Mouse (Mus musculus) heart, embryonic 15.5 days (tissue): ENCODE measurements around the gene Rora. TPM values are rescaled to one million over a fixed set of nuclear protein-coding genes. Genes with fewer than 3 reads are reported as not detected.

ENCODE experiments used
- ATAC-seq: fragments of 200-750 bp; cut with Nextera tagmentation; replicated peaks from 2 replicates; pipeline ENCODE4 v1.8.0; 2017; ENCODE audit warnings: low read depth, moderate TSS enrichment; ENCODE audit not compliant: insufficient number of reproducible peaks, insufficient read depth, low FRiP score
- H3K27ac ChIP-seq: fragments of 300-500 bp; sonication (generic); 2 replicates; pipeline ENCODE4 v1.5.1; 2015; ENCODE audit warnings: mild to moderate bottlenecking, inconsistent platforms
- H3K27me3 ChIP-seq: fragments of 300-500 bp; sonication (generic); 2 replicates; pipeline ENCODE4 v1.6.1; 2015; ENCODE audit warnings: inconsistent platforms
- H3K36me3 ChIP-seq: fragments of 300-500 bp; sonication (generic); 2 replicates; pipeline ENCODE4 v1.6.1; 2015; ENCODE audit warnings: mild to moderate bottlenecking, inconsistent platforms
- H3K4me1 ChIP-seq: fragments of 300-500 bp; sonication (generic); replicated peaks from 2 replicates; pipeline ENCODE4 v1.6.1; 2015; ENCODE audit warnings: inconsistent platforms
- H3K4me2 ChIP-seq: fragments of 300-500 bp; sonication (generic); 2 replicates; pipeline ENCODE4 v1.6.1; 2015; ENCODE audit warnings: inconsistent platforms, mild to moderate bottlenecking, moderate library complexity
- H3K4me3 ChIP-seq: fragments of 300-500 bp; sonication (generic); 2 replicates; pipeline ENCODE4 v1.5.1; 2015; ENCODE audit warnings: mild to moderate bottlenecking, inconsistent platforms
- H3K9ac ChIP-seq: fragments of 300-500 bp; sonication (generic); 2 replicates; pipeline ENCODE4 v1.6.1; 2015; ENCODE audit warnings: mild to moderate bottlenecking, inconsistent platforms
- H3K9me3 ChIP-seq: fragments of 300-500 bp; sonication (generic); replicated peaks from 2 replicates; pipeline ENCODE4 v1.6.1; 2016; ENCODE audit warnings: inconsistent platforms
- WGBS: fragments of 180-500 bp; shearing (Covaris S2); methylation state at CpG from one replicate; pipeline ENCODE4 v1.1.7; 2015; ENCODE audit warnings: mixed read lengths; 5-methylcytosine and 5-hydroxymethylcytosine counted together
- polyA plus RNA-seq: library from polyadenylated mRNA; unstranded; fragments of >200 nt; fragmentation: Nextera tagmentation; extraction: Ambion mirVana; gene quantifications from 2 replicates; pipeline ENCODE4 v1.2.1, GENCODE M21; 2015

The Rora gene
- polyA plus RNA-seq, 1 experiment from 2014 or later, result 7.3 TPM

DNA sequence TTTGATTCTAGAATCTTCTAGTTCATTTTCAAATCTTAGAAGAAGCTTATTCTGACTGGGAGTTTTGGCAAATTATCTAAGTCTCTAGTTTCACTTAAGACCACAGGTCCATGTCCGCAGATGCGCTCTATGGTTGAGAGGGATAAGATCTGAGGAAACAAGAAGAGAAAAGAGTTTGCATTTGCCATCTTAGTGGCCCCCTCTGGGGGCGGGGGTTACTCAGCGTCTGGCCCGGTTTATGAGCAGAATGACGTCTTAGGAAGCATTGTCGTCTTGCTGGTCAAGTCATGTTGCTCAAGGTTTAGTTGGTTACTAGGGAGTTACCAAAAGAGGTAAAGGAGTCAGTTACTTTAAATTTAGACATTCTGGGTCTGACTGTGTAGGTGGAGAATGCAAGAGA is 686.8 kb downstream of the Rora start:
- H3K36me3 ChIP-seq, result no peaks in the 10 kb centered on the region
- no peak overlapping the region for H3K9ac ChIP-seq
- H3K4me2 ChIP-seq, result no peak overlapping the region
- no peak for ATAC-seq
- no peak overlapping the region for H3K4me3 ChIP-seq
- WGBS, result 88% methylated on average over 7 of the region's 7 CpGs
- no peak overlapping the region for H3K27ac ChIP-seq
- no peaks in the 10 kb centered on the region for H3K27me3 ChIP-seq
- no peaks in the 10 kb centered on the region for H3K9me3 ChIP-seq
- H3K4me1 ChIP-seq, result peaks cover 13% of the 10 kb centered on the region

DNA sequence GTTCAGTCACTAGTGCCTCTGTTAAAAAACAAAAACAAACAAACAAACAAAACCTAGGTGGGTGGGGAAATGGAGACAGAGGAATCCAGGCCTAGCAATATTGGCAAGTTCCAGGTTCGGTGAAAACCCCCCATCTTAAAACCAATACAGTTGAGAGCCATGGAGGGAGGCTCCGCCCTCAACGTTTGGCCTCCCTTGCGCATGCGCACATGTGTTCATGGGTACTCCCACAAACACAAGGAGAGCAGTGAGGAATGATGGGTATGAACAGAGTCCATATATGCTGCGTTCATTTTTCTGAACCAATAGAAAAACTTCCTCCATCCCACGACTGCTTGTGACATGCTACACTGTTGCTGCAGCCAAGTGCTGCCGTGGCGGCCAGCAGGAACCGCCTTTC is 690.3 kb downstream of the Rora start:
- Histone ChIP-seq H3K27me3 (no peaks in the 10 kb centered on the region), H3K36me3 (no peaks in the 10 kb centered on the region), H3K4me1 (peaks cover 7% of the 10 kb centered on the region), H3K27ac (no peak overlapping the region), H3K4me2 (no peak overlapping the region), H3K9ac (no peak overlapping the region), H3K4me3 (no peak overlapping the region), H3K9me3 (no peaks in the 10 kb centered on the region)
- WGBS, result 82% methylated on average over 10 of the region's 10 CpGs
- ATAC-seq, result no peak

DNA sequence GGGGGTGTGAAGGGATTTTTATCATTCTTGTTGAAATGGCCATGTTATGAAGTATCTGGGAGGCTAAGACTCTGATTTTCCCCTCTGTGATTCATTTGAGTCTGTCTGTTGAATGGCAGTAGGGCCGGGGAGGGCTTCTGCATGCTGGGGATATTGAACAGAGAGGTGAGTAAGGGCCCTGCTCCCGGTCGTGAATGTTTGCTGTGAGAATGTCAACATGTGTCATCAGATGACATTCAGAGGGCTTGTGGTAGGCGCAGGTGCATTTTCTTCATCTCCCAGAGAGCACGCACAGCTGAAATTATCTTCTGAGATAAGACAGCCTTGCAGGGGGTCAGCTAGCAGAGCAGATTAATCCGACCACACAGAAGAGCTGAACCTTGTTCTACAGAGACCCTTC is 692.0 kb downstream of the Rora start:
- Histone ChIP-seq H3K9ac (no peak overlapping the region), H3K4me3 (no peak overlapping the region), H3K9me3 (no peaks in the 10 kb centered on the region), H3K4me2 (no peak overlapping the region), H3K27ac (no peak overlapping the region), H3K36me3 (no peaks in the 10 kb centered on the region), H3K27me3 (no peaks in the 10 kb centered on the region), H3K4me1 (peaks cover 7% of the 10 kb centered on the region)
- 34% methylated on average over 6 of the region's 6 CpGs for WGBS
- no peak for ATAC-seq

DNA sequence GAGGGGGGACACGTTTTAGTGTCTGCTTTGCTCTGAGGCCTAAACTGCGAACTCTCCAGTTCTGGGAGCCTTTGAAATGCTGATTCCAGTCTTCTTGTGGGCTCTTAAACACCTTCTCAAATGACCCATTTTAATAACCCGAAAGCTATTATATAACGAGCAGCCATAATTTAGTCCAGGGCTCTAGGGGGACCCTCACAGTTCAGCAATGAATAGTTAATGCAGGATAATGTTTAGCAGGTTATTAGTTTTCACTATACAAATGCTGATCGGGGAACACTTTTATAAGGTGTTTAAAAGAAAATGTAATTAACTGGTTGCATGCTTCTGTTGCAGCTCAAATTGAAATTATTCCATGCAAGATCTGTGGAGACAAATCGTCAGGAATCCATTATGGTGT is 694.2 kb downstream of the Rora start:
- no peak for ATAC-seq
- WGBS, result 84% methylated on average over 6 of the region's 6 CpGs
- H3K4me2 ChIP-seq, result no peak overlapping the region

DNA sequence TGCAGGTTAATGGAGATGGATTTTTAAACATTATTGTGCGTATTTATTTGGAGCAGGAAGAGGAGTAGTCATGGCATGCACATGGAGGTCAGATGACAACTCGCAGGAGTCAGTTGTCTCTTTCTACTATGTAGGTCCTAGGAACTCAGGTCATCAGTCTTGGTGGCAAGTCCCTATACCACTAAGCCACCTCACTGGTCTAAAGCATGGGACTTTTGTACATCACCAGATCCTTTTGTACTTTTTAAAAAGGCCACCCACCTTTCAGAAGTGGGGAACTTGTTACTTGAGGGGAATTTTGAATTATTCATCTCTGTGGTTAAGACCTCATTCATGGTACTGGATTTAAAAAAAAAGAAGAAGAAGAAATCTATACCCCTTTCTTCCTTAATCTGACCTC is 696.0 kb downstream of the Rora start:
- Histone ChIP-seq H3K9ac (no peak overlapping the region), H3K4me1 (peaks cover 7% of the 10 kb centered on the region), H3K27me3 (no peaks in the 10 kb centered on the region), H3K4me3 (no peak overlapping the region), H3K9me3 (no peaks in the 10 kb centered on the region), H3K4me2 (no peak overlapping the region), H3K27ac (no peak overlapping the region), H3K36me3 (no peaks in the 10 kb centered on the region)
- 80% methylated on average over 2 of the region's 2 CpGs for WGBS
- ATAC-seq, result no peak

More for the DNA sequence above, 694.2 kb downstream of the Rora start:
- H3K4me1 ChIP-seq, result peaks cover 7% of the 10 kb centered on the region
- H3K4me3 ChIP-seq, result no peak overlapping the region
- H3K27me3 ChIP-seq, result no peaks in the 10 kb centered on the region
- no peak overlapping the region for H3K27ac ChIP-seq
- no peaks in the 10 kb centered on the region for H3K9me3 ChIP-seq
- no peaks in the 10 kb centered on the region for H3K36me3 ChIP-seq
- no peak overlapping the region for H3K9ac ChIP-seq

DNA sequence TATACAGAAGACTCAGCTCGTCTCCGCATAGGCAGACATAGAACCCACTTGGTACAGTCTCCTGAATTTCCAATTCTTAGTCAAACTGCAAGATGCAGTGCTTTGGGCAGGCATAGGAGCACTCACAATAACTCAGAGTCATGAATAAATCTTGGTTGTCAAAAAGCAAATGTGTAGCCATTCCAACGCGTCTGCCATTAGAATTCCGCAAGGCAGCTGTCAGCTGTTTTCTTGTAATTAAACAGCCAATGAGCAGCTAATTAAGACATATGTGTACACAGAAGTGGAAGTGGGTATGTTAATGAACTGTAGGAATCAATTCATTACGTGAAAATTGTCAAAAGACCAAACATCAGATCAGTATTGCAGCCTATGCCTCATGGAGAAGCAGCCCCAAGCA is 700.6 kb downstream of the Rora start:
- H3K4me2 ChIP-seq, result no peak overlapping the region
- no peak for ATAC-seq
- H3K4me3 ChIP-seq, result no peak overlapping the region
- H3K9ac ChIP-seq, result no peak overlapping the region
- no peaks in the 10 kb centered on the region for H3K36me3 ChIP-seq
- H3K4me1 ChIP-seq, result no peaks in the 10 kb centered on the region
- no peaks in the 10 kb centered on the region for H3K9me3 ChIP-seq
- H3K27ac ChIP-seq, result no peak overlapping the region
- 82% methylated on average over 6 of the region's 6 CpGs for WGBS
- H3K27me3 ChIP-seq, result no peaks in the 10 kb centered on the region

DNA sequence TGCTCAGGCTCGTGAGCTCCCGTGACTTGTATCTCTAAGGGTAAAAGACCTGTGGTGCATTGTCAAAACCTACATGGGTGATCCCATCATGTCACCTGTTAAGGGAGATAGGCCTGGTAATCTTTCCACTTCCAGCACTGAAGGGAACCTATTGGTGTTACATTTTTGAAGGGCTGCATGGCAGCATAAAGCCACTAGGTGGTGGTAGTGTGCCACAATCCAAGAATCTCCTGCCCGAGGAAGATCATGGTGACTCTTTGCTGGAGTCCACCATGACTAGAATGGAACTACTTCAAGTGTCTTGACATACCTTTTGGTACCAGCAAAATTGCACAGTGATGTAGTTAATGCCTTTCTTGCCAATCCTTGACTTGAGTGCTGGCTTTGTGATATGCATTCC is 704.2 kb downstream of the Rora start:
- WGBS, result 32% methylated on average over 3 of the region's 3 CpGs
- no peak overlapping the region for H3K27ac ChIP-seq

DNA sequence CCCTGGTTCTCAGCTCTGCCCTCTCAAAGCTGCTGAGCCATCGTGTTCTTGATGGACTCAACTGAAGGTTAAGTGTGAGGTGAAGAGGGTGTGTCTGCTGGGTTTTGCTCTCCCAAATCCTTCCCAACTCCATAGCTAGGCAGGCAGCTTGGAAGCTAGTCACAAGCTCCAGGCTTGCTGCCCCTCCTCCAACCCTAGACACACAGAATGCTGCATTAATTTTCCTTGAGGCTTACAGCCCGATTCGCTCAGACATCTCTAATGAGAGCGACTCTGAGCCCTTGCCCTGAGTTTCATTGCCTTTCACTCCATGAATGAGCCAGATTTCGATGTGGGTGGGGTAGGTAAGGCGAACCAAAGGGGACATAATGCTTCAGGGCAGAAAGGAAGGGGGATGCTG is 705.2 kb downstream of the Rora start:
- WGBS, result 84% methylated on average over 6 of the region's 6 CpGs
- H3K4me1 ChIP-seq, result no peaks in the 10 kb centered on the region
- H3K4me3 ChIP-seq, result no peak overlapping the region
- no peaks in the 10 kb centered on the region for H3K36me3 ChIP-seq
- no peaks in the 10 kb centered on the region for H3K27me3 ChIP-seq
- H3K9me3 ChIP-seq, result no peaks in the 10 kb centered on the region
- no peak for ATAC-seq
- H3K27ac ChIP-seq, result no peak overlapping the region
- H3K4me2 ChIP-seq, result no peak overlapping the region
- H3K9ac ChIP-seq, result no peak overlapping the region

More for the DNA sequence above, 704.2 kb downstream of the Rora start:
- no peak overlapping the region for H3K4me2 ChIP-seq
- no peak overlapping the region for H3K4me3 ChIP-seq
- H3K36me3 ChIP-seq, result no peaks in the 10 kb centered on the region
- no peaks in the 10 kb centered on the region for H3K27me3 ChIP-seq
- no peaks in the 10 kb centered on the region for H3K9me3 ChIP-seq
- H3K9ac ChIP-seq, result no peak overlapping the region
- H3K4me1 ChIP-seq, result no peaks in the 10 kb centered on the region
- ATAC-seq, result no peak

DNA sequence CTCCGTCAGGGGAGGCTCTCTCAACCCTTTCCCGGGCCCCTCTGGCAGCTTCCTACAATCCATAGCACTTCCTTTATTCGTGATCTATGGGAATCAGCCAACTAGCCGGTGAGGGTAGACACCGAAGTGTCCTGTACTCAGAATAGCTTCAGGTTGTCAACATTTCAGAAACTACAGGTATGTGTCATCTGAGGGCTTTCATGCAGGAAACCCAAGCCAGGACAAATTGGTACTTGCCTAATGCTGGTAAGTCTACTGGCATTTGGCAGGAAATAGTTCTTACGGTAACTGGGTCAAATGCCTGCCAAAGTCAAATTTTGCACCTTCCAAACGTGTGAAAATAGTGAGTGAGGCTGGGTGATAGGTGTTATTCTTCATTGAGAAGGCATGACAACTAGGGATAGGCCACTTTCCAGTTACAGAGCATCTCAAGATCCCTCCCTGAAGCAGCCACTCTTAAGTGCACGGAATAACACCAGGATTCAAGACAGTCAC is 708.4 kb downstream of the Rora start:
- Histone ChIP-seq H3K9ac (no peak overlapping the region), H3K27me3 (no peaks in the 10 kb centered on the region), H3K4me1 (no peaks in the 10 kb centered on the region), H3K9me3 (no peaks in the 10 kb centered on the region), H3K4me3 (no peak overlapping the region), H3K4me2 (no peak overlapping the region), H3K36me3 (no peaks in the 10 kb centered on the region), H3K27ac (no peak overlapping the region)
- WGBS, result 76% methylated on average over 8 of the region's 8 CpGs
- ATAC-seq, result no peak

DNA sequence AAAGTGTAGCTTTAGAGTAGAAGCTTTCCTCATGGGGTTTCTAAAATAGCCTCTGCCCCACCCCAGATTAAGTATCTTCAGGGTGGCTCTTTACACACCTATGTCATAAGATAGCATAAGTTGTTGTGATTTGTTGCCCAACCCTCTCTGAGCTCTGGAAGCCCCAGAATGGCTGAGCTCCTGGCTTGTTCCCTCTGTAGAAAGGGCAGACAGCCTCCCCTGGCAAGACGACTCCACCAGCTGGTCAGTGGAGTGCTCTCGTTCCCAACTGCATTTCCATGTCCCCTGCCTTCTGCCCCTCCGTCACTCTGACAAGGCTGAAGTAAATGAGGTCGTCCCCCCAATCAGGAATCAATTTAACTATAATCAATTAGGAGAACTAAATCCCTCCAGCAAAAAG is 709.2 kb downstream of the Rora start:
- 46% methylated on average over 4 of the region's 4 CpGs for WGBS
- Histone ChIP-seq H3K4me3 (no peak overlapping the region), H3K27ac (no peak overlapping the region), H3K9me3 (no peaks in the 10 kb centered on the region), H3K36me3 (no peaks in the 10 kb centered on the region), H3K27me3 (no peaks in the 10 kb centered on the region), H3K9ac (no peak overlapping the region), H3K4me1 (no peaks in the 10 kb centered on the region), H3K4me2 (no peak overlapping the region)
- no peak for ATAC-seq

DNA sequence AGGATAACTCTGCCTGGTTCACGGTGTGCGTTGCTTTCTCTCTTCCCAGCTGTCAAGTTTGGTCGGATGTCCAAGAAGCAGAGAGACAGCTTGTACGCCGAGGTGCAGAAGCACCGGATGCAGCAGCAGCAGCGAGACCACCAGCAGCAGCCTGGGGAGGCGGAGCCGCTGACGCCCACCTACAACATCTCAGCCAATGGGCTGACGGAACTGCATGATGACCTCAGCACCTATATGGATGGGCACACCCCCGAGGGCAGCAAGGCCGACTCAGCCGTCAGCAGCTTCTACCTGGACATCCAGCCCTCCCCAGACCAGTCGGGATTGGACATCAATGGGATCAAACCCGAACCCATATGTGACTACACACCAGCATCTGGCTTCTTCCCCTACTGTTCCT is 710.5 kb downstream of the Rora start:
- 56% methylated on average over 16 of the region's 16 CpGs for WGBS
- no peak overlapping the region for H3K27ac ChIP-seq
- H3K9ac ChIP-seq, result no peak overlapping the region
- no peaks in the 10 kb centered on the region for H3K4me1 ChIP-seq
- H3K9me3 ChIP-seq, result no peaks in the 10 kb centered on the region
- H3K4me3 ChIP-seq, result no peak overlapping the region
- no peaks in the 10 kb centered on the region for H3K36me3 ChIP-seq
- no peak for ATAC-seq
- no peak overlapping the region for H3K4me2 ChIP-seq
- H3K27me3 ChIP-seq, result no peaks in the 10 kb centered on the region

DNA sequence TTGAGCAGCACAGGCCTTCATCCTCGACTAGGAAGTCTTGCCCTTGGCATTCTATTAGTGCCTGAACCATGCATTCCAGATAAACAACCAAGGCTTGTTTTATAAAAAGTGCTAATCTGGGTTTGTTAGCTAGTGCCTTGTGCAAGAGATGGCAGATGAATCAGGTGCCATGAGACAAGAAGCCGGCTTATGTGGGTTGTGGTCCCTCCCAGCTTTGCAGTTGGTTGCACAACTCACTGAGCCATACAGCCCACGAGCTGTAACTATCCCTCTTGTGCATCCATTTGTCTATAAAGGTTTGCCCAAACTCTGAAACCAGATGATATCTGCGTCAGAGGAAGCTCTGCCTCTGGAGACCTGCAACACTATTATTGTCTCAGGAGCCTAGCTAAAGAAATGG is 713.5 kb downstream of the Rora start:
- Histone ChIP-seq H3K27me3 (no peaks in the 10 kb centered on the region), H3K4me1 (peaks cover 5% of the 10 kb centered on the region), H3K4me2 (no peak overlapping the region), H3K9me3 (no peaks in the 10 kb centered on the region), H3K27ac (no peak overlapping the region), H3K4me3 (no peak overlapping the region), H3K9ac (no peak overlapping the region), H3K36me3 (no peaks in the 10 kb centered on the region)
- WGBS, result 77% methylated on average over 4 of the region's 4 CpGs
- ATAC-seq, result no peak
